Mouse (Mus musculus) cerebellum, adult 11-12 months (tissue): ENCODE measurements at regions not wholly inside any gene's neighbourhood (a gene's known extent, or its start where the extent isn't known, plus 50 kb on each side); places are given as distances from the start of the nearest gene placed in this dataset.

ENCODE experiments used
- DNase-seq: peaks from one replicate; pipeline ENCODE4 v3.0.0; 2022

DNA sequence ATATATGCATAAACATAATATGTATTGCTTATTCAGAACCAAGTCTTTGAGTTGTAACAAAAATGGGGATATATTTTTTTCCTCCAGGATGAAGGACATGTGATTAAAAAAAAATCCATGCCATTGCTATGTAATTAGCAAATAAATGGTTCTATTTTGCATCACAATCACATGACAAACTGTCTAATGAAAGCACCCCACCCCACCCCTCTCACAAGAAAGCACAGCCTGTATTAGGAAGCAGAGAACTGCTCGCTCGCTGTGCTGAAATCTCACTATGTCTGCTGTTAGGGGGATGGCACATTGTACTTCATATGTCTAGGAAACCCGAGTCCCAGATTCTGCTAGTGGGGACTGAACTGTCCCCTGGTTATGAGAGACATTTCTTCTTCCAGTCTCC is 415.5 kb upstream of the Adgrl2 start:
- DNase-seq: no peak

GRCm38 (mm10) chr3:149404691-149405090 is 414.3 kb upstream of the Adgrl2 start:
- no peak for DNase-seq

DNA sequence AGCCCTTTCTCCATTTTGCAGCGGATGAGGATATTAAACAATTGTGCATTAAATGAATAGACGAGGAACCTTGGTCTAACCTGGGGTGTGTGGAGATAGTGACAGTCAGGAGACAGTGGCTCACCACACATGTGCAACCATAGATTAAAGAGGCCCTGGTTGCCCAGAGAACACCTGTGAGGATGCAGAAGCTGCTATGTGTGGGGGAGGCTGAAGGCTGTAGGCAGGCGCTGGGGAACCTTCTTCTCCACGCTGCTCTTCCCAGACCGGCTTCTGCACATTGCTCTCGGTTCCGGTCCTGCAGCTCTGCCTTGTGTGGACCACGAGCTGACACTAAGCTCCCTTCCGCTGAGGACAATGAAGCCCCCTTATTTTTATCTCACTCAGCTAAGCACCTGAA is 412.1 kb upstream of the Adgrl2 start:
- DNase-seq: no peak

GRCm38 (mm10) chr3:149395082-149395481 is 404.7 kb upstream of the Adgrl2 start:
- no peak for DNase-seq

DNA sequence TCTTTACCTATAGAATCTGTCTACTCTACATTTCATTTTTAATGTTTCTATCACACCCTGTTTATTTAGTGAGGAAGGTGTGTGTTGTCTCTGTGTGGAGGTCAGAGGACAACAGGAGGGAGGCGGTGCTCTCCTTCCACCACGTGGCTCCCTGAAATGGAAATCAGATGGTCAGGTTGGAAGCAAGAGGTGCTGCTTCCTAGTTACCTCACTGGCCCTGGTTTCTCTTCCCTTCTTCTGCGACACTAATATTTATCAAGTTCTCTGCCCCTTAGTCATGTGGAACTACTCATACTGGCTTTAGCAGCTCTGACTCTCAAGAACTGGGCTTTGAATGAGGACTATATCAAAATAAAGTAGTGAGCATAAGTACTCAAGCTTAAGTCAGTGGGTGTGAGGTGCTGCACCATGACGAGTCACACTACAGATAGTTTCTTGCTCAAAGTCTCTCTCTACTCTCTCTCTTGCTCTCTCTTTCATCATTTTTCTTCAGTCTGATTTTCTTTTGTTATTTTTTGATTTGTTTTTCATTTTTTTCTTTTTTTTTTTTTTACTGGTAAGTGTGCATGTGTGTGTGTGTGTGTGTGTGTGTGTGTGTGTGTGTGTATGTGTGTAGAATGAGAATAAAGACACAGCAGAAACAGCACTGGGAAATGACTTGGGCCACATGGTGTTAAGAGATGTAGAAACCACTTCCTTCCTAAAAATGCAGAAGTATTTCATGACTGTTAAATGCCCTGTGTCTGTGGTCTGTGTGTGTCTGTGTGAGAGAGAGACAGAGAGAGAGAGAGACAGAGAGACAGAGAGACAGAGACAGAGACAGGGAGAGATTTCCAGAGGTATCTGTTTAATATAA is 403.2 kb upstream of the Adgrl2 start:
- no peak for DNase-seq

DNA sequence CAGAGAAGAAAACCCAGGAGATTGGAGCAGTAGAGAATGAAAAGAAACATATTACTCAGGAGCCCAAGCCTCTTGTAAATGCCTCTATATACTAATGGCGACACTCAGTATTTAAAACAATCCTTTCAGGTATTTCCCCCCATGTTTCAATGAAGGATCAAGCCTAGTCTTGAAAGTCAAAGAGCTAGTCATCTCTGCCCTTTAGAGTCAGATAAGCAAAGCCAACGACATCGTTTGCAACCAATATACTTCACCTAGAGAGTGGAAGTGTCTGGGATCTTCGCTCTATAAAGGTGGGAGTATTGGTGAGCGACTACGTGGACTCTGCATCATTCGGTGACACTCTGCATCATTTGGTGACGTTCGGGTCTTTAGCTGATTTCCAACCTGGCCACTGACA is 401.8 kb upstream of the Adgrl2 start:
- no peak for DNase-seq

DNA sequence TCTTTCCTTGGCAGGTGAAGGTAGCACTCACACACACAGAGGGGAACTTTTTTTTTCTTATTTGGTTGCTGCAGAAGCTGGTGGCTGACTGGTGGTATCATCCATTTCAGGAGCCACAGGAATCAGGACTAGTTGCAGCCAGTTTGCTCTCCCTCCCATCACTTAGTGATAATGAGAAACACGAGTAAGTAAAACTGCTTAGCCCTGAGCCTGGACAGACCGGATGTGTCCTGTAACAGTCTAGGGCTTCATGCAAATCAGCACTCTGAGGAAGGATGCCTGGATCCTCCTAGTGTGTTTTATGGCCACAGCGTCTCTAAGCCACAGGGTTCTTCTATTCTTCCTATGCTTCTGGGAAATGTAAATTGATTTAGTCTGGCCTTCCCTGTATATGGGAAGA is 397.2 kb upstream of the Adgrl2 start:
- DNase-seq: no peak

- DNase-seq: no peak
Observed at GRCm38 (mm10) chr3:149386027-149386426, 395.7 kb upstream of the Adgrl2 start.

GRCm38 (mm10) chr3:149385336-149385735 is 395.0 kb upstream of the Adgrl2 start:
- DNase-seq: no peak

GRCm38 (mm10) chr3:149381559-149382245 is 391.3 kb upstream of the Adgrl2 start:
- DNase-seq: no peak

DNA sequence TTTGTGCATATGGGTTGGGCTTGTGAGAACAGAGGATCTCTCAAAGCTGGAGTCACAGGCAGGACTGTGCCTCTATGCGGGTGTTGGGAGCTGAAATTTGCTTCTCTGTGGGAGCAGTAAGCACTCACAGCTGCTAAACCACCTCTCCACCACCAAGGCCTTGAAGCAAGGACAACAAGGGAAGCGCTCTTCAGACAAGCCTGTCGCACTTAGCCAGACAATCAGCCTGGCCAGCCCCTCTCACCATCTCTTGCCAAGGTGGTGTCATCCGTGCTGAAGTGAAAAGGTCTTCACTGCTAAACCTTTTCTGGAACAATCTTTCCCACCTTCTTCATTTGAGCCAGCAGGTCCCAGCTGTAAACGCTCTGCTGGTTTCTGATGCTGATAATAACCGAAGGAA is 390.7 kb upstream of the Adgrl2 start:
- DNase-seq: no peak

GRCm38 (mm10) chr3:149379866-149380472 is 389.6 kb upstream of the Adgrl2 start:
- DNase-seq: no peak

GRCm38 (mm10) chr3:149379249-149379865 is 389.0 kb upstream of the Adgrl2 start:
- no peak for DNase-seq

GRCm38 (mm10) chr3:149371439-149371838 is 381.1 kb upstream of the Adgrl2 start:
- DNase-seq: no peak

GRCm38 (mm10) chr3:149370517-149371227 is 380.3 kb upstream of the Adgrl2 start:
- no peak for DNase-seq

DNA sequence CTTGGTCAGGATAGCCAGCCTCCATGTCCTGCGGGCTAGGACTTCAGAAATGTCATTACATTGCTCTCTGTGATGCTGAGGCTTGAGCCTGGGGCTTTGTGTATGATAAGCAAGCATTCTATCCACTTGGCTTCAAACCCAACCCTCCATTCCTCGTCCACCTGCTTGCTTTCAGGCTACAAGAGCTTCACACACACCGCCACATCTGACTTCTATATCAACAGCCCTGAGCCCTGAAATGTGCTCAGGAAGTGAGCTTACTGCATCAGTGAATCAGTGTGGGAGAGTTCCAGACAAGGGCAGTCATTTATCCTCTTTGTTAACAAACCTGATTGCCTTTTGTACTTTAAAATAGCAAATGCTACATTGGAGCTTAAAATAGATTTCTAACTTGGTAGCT is 377.5 kb upstream of the Adgrl2 start:
- DNase-seq: no peak

- DNase-seq: no peak
Observed at GRCm38 (mm10) chr3:149360164-149360563, 369.8 kb upstream of the Adgrl2 start.

DNA sequence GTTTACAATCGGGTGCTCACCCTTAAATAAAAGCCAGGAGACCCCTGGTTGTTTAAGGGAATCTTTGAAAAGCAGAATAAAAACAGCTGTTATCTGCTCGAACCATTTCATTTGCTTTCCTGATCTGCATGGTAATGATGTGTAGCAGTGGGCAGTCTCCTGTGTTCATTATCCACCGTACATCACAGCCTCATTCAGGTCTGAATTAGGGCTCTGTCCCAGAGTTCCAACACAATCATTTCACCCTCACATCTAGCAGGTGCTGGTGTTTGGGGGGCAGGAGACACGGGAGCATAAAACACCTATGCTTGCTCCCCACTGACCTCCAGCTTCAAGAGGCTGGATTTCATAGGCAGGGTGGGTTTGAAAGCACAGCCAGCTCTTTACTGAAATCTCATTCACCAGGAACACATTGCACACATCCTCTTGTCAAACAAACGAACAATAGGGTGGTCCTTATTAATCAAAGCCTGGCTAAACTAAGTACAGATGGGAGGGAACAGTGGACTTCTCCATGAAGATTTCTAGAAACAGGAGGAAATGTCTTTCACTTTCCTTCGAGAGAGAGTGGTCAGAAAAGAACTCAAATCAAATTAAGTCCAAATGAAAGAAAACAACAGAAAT is 368.3 kb upstream of the Adgrl2 start:
- DNase-seq: no peak

GRCm38 (mm10) chr3:149357903-149358569 is 367.7 kb upstream of the Adgrl2 start:
- DNase-seq: no peak

GRCm38 (mm10) chr3:149357121-149357520 is 366.8 kb upstream of the Adgrl2 start:
- no peak for DNase-seq

GRCm38 (mm10) chr3:149355362-149355761 is 365.0 kb upstream of the Adgrl2 start:
- no peak for DNase-seq

DNA sequence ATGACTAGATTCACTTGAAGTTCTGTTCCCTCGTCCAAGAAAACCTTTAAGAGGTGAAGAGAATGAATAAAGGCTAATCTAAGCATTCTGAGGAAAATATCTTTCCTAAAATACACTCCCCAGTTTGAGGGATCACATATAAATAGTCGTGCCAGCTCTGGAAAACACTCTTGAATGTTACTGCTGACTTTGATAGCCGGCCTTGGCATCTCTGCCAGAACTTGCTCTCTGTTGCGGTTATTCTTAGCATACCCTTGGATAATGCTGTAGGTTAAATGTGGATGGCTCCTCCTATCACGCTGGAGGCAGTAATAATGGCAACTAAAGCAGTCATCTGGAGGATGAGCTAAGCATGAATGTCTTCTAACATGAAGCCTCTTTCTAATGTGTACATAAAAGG is 363.6 kb upstream of the Adgrl2 start:
- no peak for DNase-seq
